Mouse (Mus musculus): ENCODE data around the gene Gm13277. TPM values are rescaled to one million over a fixed set of nuclear protein-coding genes. Genes with fewer than 3 reads are reported as not detected.
"Not testable (repeated sequence)": the region's sequence is repeated elsewhere in the genome, so short reads cannot be mapped to it uniquely, and the experiment has no call there.

Gm13277 gene
- polyA plus RNA-seq, 1 experiment from 2014 or later, result not detected

GRCm38 (mm10) chr4:88757628-88758031 is 30.8 kb upstream of the Gm13277 start:
- H3K36me3 ChIP-seq (ENCODE audit: control insufficient read depth, insufficient read depth, low read length); H3K9me3 ChIP-seq (ENCODE audit: control insufficient read depth, low read length); H3K4me1 ChIP-seq (replicated peaks; ENCODE audit: control insufficient read depth, insufficient read depth, low read length); H3K9ac ChIP-seq (ENCODE audit: low read length); H3K27me3 ChIP-seq (replicated peaks; ENCODE audit: control insufficient read depth, insufficient read depth, low read length): not testable (repeated sequence)
- peak overlapping the region; percentile 89 for H3K27ac ChIP-seq (ENCODE audit: low read depth)
- DNase-seq (ENCODE audit: low spot score) (peak; percentile 84), ATAC-seq (replicated peaks; ENCODE audit: low FRiP score, low TSS enrichment, low read depth) (peak; percentile 100)
- peak overlapping the region; percentile 46 for H3K4me3 ChIP-seq (ENCODE audit: low read depth, low read length)
- 0% methylated on average over 17 of the region's 21 CpGs for WGBS
- H3K4me2 ChIP-seq (ENCODE audit: low read length), result peak overlapping the region; percentile 59

- not testable (repeated sequence) for H3K9ac ChIP-seq (ENCODE audit: low read length); DNase-seq (ENCODE audit: low spot score); H3K9me3 ChIP-seq (ENCODE audit: control insufficient read depth, low read length); H3K4me2 ChIP-seq (ENCODE audit: low read length); H3K4me1 ChIP-seq (replicated peaks; ENCODE audit: control insufficient read depth, insufficient read depth, low read length); H3K27ac ChIP-seq (ENCODE audit: low read depth); ATAC-seq (replicated peaks; ENCODE audit: low FRiP score, low TSS enrichment, low read depth); H3K36me3 ChIP-seq (ENCODE audit: control insufficient read depth, insufficient read depth, low read length); H3K4me3 ChIP-seq (ENCODE audit: low read depth, low read length); H3K27me3 ChIP-seq (replicated peaks; ENCODE audit: control insufficient read depth, insufficient read depth, low read length)
- WGBS, result 77% methylated on average over 9 of the region's 9 CpGs
These were observed 29.7 kb upstream of the Gm13277 start for GRCm38 (mm10) chr4:88758751-88759150.

- Histone ChIP-seq H3K4me2 (ENCODE audit: low read length) (peak within 1 kb of the TSS; percentile 36), H3K4me3 (ENCODE audit: low read depth, low read length) (peak within 1 kb of the TSS; percentile 23), H3K27ac (ENCODE audit: low read depth) (peak within 1 kb of the TSS; percentile 47; the same call in 1 of the 2 replicates)
- H3K9ac ChIP-seq (ENCODE audit: low read length); ATAC-seq (replicated peaks; ENCODE audit: low FRiP score, low TSS enrichment, low read depth); DNase-seq (ENCODE audit: low spot score); H3K36me3 ChIP-seq (ENCODE audit: control insufficient read depth, insufficient read depth, low read length); H3K9me3 ChIP-seq (ENCODE audit: control insufficient read depth, low read length); H3K4me1 ChIP-seq (replicated peaks; ENCODE audit: control insufficient read depth, insufficient read depth, low read length); H3K27me3 ChIP-seq (replicated peaks; ENCODE audit: control insufficient read depth, insufficient read depth, low read length): not testable (repeated sequence)
- 26% methylated on average over 9 of the region's 14 CpGs for WGBS
These were observed 28.7 kb upstream of the Gm13277 start, which contains the start of gene Gm13283 for GRCm38 (mm10) chr4:88759610-88760268. Gm13283 (plus strand) TSS chr4:88760119.

GRCm38 (mm10) chr4:88760431-88760830 is 28.0 kb upstream of the Gm13277 start:
- not testable (repeated sequence) for H3K4me1 ChIP-seq (replicated peaks; ENCODE audit: control insufficient read depth, insufficient read depth, low read length); DNase-seq (ENCODE audit: low spot score); H3K9me3 ChIP-seq (ENCODE audit: control insufficient read depth, low read length); H3K36me3 ChIP-seq (ENCODE audit: control insufficient read depth, insufficient read depth, low read length); H3K9ac ChIP-seq (ENCODE audit: low read length); ATAC-seq (replicated peaks; ENCODE audit: low FRiP score, low TSS enrichment, low read depth); H3K27me3 ChIP-seq (replicated peaks; ENCODE audit: control insufficient read depth, insufficient read depth, low read length)
- 0% methylated on average over 24 of the region's 28 CpGs for WGBS
- Histone ChIP-seq H3K4me2 (ENCODE audit: low read length) (peak overlapping the region; percentile 36), H3K4me3 (ENCODE audit: low read depth, low read length) (peak overlapping the region; percentile 23), H3K27ac (ENCODE audit: low read depth) (peak overlapping the region; percentile 47; the same call in 1 of the 2 replicates)

- WGBS, result 47% methylated on average over 6 of the region's 8 CpGs
- not testable (repeated sequence) for DNase-seq (ENCODE audit: low spot score); H3K9ac ChIP-seq (ENCODE audit: low read length); H3K4me2 ChIP-seq (ENCODE audit: low read length); H3K27me3 ChIP-seq (replicated peaks; ENCODE audit: control insufficient read depth, insufficient read depth, low read length); H3K27ac ChIP-seq (ENCODE audit: low read depth); H3K4me3 ChIP-seq (ENCODE audit: low read depth, low read length); ATAC-seq (replicated peaks; ENCODE audit: low FRiP score, low TSS enrichment, low read depth); H3K9me3 ChIP-seq (ENCODE audit: control insufficient read depth, low read length); H3K36me3 ChIP-seq (ENCODE audit: control insufficient read depth, insufficient read depth, low read length); H3K4me1 ChIP-seq (replicated peaks; ENCODE audit: control insufficient read depth, insufficient read depth, low read length)
These were observed 26.7 kb upstream of the Gm13277 start for GRCm38 (mm10) chr4:88761776-88762175.

- H3K4me2 ChIP-seq (ENCODE audit: low read length); H3K4me3 ChIP-seq (ENCODE audit: low read depth, low read length); DNase-seq (ENCODE audit: low spot score); H3K9ac ChIP-seq (ENCODE audit: low read length); H3K36me3 ChIP-seq (ENCODE audit: control insufficient read depth, insufficient read depth, low read length); H3K9me3 ChIP-seq (ENCODE audit: control insufficient read depth, low read length); ATAC-seq (replicated peaks; ENCODE audit: low FRiP score, low TSS enrichment, low read depth); H3K4me1 ChIP-seq (replicated peaks; ENCODE audit: control insufficient read depth, insufficient read depth, low read length); H3K27ac ChIP-seq (ENCODE audit: low read depth); H3K27me3 ChIP-seq (replicated peaks; ENCODE audit: control insufficient read depth, insufficient read depth, low read length): not testable (repeated sequence)
- 56% methylated on average over 9 of the region's 9 CpGs for WGBS
These were observed 26.1 kb upstream of the Gm13277 start for GRCm38 (mm10) chr4:88762341-88762740.

- DNase-seq (ENCODE audit: low spot score), result peak; percentile 69
- not testable (repeated sequence) for H3K27ac ChIP-seq (ENCODE audit: low read depth); ATAC-seq (replicated peaks; ENCODE audit: low FRiP score, low TSS enrichment, low read depth); H3K27me3 ChIP-seq (replicated peaks; ENCODE audit: control insufficient read depth, insufficient read depth, low read length); H3K9me3 ChIP-seq (ENCODE audit: control insufficient read depth, low read length); H3K4me1 ChIP-seq (replicated peaks; ENCODE audit: control insufficient read depth, insufficient read depth, low read length); H3K36me3 ChIP-seq (ENCODE audit: control insufficient read depth, insufficient read depth, low read length)
- Histone ChIP-seq H3K4me3 (ENCODE audit: low read depth, low read length) (peak overlapping the region; percentile 32), H3K4me2 (ENCODE audit: low read length) (peak overlapping the region; percentile 42), H3K9ac (ENCODE audit: low read length) (0 out of 2 replicates have a peak overlapping the region, but pooled peaks have one; percentile 27)
- WGBS, result 3% methylated on average over 28 of the region's 42 CpGs
These were observed 24.9 kb upstream of the Gm13277 start for GRCm38 (mm10) chr4:88763384-88764018.

GRCm38 (mm10) chr4:88773534-88773933 is 14.9 kb upstream of the Gm13277 start, which contains the start of gene Gm13290:
Gm13290 (plus strand) TSS chr4:88773834.
- H3K27me3 ChIP-seq (replicated peaks; ENCODE audit: control insufficient read depth, insufficient read depth, low read length); H3K9ac ChIP-seq (ENCODE audit: low read length); H3K4me2 ChIP-seq (ENCODE audit: low read length); DNase-seq (ENCODE audit: low spot score); H3K27ac ChIP-seq (ENCODE audit: low read depth); H3K4me1 ChIP-seq (replicated peaks; ENCODE audit: control insufficient read depth, insufficient read depth, low read length); H3K4me3 ChIP-seq (ENCODE audit: low read depth, low read length); ATAC-seq (replicated peaks; ENCODE audit: low FRiP score, low TSS enrichment, low read depth); H3K9me3 ChIP-seq (ENCODE audit: control insufficient read depth, low read length); H3K36me3 ChIP-seq (ENCODE audit: control insufficient read depth, insufficient read depth, low read length): not testable (repeated sequence)
- no CpG with 5 or more reads among the region's 32 CpGs for WGBS
